Mouse (Mus musculus): ENCODE measurements at regions not wholly inside any gene's neighbourhood (a gene's known extent, or its start where the extent isn't known, plus 50 kb on each side); places are given as distances from the start of the nearest gene placed in this dataset.

- no peak for DNase-seq
Observed at GRCm38 (mm10) chr8:89903346-89903745, 444.8 kb downstream of the Tox3 start.

DNA sequence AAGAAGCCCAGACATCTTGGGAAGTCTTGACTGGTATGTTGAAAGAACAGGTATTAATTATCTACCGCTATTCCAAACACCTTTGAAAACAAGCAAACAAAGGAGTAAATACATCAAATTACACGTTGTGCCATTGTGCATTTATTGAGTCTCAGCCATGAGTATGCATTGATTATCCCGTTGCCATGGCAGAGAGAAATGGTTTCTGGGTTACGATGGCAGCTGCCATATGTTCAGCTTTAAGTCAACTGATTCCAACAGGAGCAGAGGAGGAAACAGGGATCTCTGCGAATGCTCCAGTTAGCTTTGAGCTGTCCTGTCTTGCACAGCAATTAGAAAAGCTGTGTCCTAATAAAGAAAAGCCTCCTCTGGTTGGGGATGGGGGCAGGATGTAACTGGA lies 475.4 kb downstream of the Tox3 start:
- no peak for DNase-seq

DNA sequence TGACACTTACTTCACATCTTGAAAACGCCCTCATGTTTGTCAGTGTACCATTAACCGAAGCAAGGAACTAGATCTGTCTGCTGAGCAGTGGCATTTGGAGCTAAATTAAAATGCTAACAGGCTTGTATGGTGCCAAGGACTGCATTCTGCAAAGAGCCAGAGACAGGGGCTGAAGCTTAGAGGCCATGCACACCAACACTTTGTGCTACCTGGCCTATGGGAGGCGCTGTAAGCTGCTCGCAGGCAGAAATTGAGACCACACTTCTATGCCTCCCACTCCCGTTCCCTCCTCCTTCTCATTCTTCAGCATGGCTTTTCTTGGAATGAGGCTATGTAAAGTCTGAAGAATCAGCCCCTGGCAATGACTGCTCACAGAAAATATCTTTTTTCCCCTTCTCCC lies 476.2 kb downstream of the Tox3 start:
- no peak for DNase-seq

GRCm38 (mm10) chr8:89859813-89860212 lies 488.3 kb downstream of the Tox3 start:
- DNase-seq, result no peak

DNA sequence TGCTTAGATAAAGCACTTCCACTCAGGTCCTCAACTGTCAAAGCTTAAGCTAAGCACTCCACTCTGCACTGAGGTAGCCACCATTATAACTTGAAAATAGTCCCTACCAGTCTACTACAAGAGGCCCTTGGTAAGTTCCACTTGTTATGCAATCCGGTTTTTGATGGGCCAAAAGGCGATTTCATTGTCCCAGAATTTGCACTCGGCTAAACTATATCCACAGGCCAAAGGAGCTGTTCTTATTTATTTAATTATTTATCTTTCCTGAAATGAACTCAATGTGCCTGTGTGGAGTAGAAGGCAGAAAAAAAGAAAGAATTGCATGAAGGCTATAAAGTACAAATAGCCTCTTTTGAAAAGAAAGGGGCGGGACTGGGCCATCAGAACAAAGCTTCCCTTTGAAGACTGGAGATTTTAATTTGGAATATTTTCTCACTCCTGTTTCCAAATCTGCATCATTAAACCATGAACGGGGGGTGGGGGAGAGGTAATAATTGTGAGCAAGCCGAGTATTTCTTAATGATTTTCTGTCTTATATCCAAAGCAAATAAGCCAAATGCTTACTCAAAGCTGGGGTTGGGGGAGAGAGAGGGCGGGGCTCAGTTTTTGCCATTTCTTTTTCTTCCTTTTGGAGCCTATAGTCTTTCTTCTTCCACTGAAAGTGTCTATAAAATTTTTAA lies 489.3 kb downstream of the Tox3 start:
- no peak for DNase-seq

- no peak for DNase-seq
Observed at GRCm38 (mm10) chr8:89855556-89855955, 492.6 kb downstream of the Tox3 start.

DNA sequence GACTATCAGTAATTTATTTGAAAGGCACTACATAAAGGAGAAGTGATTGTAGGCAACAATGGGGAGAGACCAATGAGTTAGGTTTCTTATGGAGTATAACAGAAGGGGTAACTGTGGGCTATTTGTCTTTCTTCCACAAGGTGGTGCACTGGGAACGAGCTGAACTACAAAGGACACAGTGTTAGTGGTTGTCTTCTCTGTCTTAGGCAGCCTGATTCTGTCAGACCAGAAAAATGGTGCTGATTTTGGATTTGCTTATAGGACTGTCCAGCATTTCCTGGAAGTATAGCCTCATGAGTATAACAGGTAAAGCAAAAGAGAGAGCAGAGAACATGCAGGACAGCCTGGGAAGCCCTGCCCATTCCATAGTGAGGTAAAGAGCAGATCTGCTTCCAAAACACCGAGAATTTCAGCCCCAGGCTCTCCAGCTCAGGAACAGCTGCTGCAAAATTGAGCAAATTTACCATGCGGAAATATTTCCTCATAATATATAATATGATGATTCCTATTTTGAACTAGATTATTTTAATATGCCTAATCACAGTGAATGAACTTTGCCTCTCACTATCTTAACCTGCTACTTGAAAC lies 497.8 kb downstream of the Tox3 start:
- no peak for DNase-seq

DNA sequence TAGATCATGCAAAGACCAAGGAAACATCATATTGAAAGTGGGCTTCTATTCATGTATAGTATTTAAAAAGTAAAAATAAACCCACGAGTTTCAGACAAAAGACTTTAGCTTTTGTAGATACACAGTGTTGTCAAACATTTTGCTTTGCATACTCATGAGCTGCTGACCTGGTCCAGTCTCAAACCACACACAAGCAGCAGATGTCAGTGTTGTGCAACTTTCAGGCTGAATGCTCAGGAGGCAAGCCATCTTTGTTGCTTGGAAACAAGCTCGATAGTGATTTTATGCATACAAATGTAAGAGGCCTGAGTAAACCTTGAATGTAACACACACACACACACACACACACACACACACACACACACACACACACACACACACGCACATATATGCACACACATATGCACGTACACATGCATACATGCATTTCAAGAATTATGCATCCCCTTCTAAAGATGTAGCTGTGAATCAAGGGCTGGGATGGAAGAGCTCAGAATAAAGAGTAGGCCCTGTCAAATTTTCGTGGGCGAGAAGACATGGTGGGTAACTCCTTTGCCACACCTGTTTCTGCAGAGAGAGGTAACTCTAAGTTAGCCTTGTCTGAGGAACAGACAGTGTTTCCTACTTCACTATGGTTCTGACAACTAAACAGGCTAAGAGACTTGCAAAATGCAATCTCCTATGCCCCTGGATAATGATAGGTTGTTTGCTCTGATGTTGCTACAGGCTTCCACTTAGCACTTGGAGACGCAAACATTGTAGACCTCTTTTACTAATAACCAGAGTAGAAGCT lies 498.5 kb downstream of the Tox3 start:
- no peak for DNase-seq

DNA sequence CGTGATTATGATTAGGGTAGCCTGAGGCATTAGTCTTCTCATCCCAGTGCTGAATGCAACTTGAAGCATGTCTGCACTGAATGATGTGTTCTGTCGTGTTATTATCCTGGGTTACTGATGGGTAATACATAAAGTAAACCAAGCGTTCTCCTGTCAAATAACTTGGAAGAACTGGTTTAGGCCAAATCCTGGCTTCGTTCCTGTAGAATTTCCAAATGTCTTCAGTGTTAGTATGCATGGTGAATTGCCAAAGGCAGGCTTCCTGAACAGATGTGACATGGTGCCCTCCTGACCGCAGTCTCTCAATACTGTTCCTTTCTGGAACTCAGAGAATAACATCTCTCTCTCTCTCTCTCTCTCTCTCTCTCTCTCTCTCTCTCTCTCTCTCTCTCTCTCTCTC lies 509.6 kb downstream of the Tox3 start:
- DNase-seq, result no peak

- DNase-seq, result no peak
Observed at GRCm38 (mm10) chr8:89833715-89834114, 514.4 kb downstream of the Tox3 start.

GRCm38 (mm10) chr8:89824586-89824985 lies 523.6 kb downstream of the Tox3 start:
- DNase-seq, result no peak

DNA sequence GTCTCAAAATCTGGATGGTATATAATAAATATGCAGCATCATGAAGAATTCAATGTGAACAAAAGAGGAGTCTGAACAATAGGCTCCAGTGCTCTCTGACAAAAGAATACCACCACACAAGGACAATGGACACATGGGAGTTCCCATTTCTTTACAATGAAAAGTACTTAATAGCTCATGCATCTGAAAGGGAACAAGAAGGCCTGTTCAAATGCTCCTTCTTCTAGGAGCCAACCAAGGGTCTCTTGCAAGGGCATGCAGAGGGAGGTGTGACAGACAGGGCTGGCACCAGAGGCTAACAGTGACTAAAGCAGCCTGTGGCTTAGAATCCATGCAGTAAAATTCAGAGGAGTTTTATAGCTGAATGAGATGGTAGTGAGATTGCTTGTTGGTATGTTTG lies 524.5 kb downstream of the Tox3 start:
- DNase-seq, result no peak

DNA sequence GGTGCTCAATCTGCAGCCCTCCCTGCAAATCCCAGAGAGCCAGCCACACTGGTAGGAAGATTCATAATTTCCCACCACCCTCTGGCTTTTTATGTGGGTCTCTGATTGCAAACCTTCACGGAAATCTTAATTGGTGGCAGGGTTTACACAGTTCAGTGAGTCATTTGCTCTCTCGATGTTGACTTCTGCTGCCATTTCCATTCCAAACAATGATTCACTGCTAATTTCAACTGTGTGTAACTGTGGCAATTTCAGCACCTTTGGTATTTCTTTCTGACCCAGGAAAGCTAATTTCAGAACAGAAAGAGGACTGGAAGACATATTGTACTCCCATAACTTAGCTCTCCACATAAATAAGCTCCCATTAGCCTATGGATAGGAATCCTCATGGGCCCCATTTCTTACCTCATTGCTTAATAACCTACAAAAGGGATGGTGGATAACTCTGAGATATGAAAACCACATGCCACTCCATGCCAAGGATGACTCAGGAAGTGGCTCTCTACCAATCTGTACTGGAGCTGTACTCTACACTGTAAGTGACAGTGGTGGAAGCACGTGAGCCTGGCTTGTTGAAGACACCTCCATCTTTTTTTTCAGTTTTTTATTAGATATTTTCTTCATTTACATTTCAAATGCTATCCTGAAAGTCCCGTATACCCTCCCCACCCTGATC lies 536.0 kb downstream of the Tox3 start:
- no peak for DNase-seq

GRCm38 (mm10) chr8:89788296-89788695 lies 559.8 kb downstream of the Tox3 start:
- DNase-seq, result no peak

DNA sequence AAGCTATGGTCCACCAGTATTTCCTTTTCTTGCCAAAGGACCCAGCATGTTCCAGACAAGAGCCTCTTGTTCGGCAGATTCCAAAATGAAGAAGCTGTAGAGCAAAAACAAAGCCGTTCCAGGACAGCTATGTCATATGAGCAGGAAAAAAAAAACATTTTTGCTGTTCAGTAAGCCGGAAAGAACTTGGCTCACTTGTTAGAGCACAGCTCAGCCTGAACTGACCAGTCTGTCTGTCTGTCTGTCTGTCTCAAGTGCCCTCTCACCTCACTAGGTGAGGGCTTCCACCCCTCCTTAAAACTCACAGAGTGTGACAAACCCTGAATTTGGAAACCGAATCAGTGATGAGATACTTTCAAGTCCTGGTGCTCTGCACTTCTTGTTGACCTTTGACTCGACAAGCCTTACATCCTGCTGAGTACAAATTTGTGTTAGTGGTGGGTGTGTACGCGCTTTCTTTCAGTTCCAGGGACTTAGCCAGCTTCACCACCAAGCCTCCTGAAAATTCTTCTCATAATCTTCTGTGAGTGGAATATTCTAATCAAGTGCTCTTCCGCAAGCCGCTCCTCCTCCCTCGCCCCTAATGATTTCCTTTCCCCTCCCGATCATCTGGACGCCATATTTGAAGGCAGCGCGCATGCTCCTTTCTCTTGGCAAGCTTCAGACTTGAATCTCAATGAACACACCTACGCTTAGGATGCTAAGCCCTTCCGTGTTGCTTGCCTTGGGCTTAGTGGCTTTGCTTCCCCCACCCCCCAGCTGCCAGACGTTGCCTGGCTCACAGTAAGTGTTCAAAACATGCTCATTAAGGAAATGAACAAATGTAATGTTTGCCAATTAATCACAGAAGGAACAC lies 560.9 kb downstream of the Tox3 start:
- no peak for DNase-seq

- peak; percentile 38 for DNase-seq
Observed at GRCm38 (mm10) chr8:89785011-89785410, 563.1 kb downstream of the Tox3 start.

- no peak for DNase-seq
Observed at GRCm38 (mm10) chr8:89783311-89783710, 564.8 kb downstream of the Tox3 start.

GRCm38 (mm10) chr8:89766387-89766786 lies 581.8 kb downstream of the Tox3 start:
- no peak for DNase-seq

DNA sequence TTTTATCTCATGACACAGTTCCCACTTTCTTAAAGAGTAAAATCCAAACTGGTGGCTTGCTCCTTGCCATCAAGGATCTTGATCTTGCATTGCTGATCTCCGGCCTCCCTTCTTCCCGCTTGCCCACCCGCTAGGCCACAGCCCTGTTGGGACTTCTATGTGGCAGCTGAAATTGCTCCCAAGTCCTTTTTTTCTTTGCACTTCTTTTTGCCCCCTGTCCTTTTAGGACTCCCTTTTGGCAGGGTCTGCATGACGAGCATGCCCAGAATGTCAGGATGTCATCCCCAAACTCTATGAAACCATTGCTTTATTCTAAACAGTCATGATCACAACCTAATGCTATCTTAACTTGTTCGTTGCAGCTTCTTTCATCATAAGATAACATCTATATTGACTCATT lies 588.6 kb downstream of the Tox3 start:
- no peak for DNase-seq

DNA sequence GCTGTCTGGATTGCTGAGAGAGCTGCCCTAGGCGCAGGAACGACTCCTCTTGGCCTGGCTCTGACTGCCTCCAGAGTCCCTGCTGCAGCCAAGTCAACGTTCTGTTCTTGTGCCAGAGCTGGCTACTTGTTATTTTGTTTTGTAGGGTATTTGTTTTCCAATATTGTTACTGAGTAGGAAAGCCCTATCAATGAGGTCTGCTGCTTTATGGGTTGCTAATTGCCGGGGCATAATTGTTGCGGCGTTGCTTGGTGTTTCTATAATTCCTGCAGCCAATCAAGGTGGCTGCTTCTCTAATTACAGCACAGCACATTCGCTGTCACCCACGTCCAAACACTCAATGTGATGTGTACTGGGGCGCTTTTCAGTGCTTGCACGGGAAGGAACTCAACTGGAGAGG lies 589.4 kb downstream of the Tox3 start:
- no peak for DNase-seq

DNA sequence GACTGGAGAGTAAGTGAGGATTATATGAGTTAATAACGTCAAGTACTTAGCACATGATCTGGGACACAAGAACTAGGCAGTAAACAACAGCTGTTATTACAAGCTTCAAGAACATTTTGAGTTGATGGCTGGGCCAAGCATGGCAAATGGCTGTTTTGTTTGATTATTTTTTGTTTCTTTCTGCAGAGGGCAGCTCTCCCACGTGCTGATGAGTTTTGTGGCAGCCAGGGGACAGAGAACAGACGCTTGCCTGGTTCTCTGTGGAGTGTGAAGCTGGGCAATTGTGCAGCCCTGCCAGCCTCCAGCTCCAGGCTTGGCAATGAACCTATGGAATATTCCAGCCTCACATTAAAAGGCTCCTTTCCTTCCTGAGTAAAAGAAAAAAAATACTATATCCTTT lies 592.2 kb downstream of the Tox3 start:
- no peak for DNase-seq

DNA sequence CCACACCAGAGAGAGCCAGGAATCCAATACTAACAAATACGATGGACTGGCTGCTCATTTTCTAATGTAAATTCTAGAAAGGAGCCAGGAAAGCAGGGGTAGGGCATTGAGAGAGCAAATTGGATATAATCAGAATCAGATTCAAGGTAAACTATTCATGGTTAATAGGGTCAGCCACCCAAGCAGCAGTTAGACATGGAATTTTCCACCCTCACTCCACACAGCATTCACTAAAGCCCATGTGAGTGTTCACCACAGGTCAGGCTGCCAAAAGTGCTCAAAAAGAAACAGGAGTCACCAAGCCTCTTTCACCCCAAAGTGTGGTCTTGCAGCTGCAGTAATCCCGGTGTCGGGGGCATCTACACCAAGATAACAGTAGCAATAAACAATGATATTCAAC lies 596.9 kb downstream of the Tox3 start:
- no peak for DNase-seq

- DNase-seq, result no peak
Observed at GRCm38 (mm10) chr8:89747726-89748125, 600.4 kb downstream of the Tox3 start.

All from thymus, postnatal 14 days (tissue).